Mouse (Mus musculus) forebrain, embryonic 14.5 days (tissue): ENCODE results near the gene Iqcf1. TPM values are rescaled to one million over a fixed set of nuclear protein-coding genes. Genes with fewer than 3 reads are reported as not detected.

Experiments
- ATAC-seq: fragments of 200-750 bp; cut with Nextera tagmentation; 2 replicates; pipeline ENCODE4 v1.8.0; 2017; ENCODE audit warnings: mild to moderate bottlenecking, moderate library complexity
- DNase-seq: peaks from one replicate; pipeline ENCODE4 v3.0.0-alpha.2; 2015; ENCODE audit warnings: low spot score
- H3K27ac ChIP-seq: fragments of 300-500 bp; sonication (generic); 2 replicates; pipeline ENCODE4 v1.5.1; 2014; ENCODE audit warnings: low read depth, mild to moderate bottlenecking, control low read depth, low read length, moderate library complexity
- H3K27me3 ChIP-seq: fragments of 300-500 bp; sonication (generic); replicated peaks from 2 replicates; pipeline ENCODE4 v1.6.1; 2014; ENCODE audit warnings: low read length, control low read depth, mixed read lengths; ENCODE audit not compliant: control insufficient read depth, insufficient read depth
- H3K36me3 ChIP-seq: fragments of 300-500 bp; sonication (generic); 2 replicates; pipeline ENCODE4 v1.6.1; 2014; ENCODE audit warnings: low read length, control low read depth; ENCODE audit not compliant: control insufficient read depth, insufficient read depth
- H3K4me1 ChIP-seq: fragments of 300-500 bp; sonication (generic); 2 replicates; pipeline ENCODE4 v1.6.1; 2014; ENCODE audit warnings: antibody characterized with exemption, low read length, control low read depth; ENCODE audit not compliant: control insufficient read depth, insufficient read depth
- H3K4me2 ChIP-seq: fragments of 300-500 bp; sonication (generic); 2 replicates; pipeline ENCODE4 v1.6.1; 2014; ENCODE audit warnings: mild to moderate bottlenecking, control low read depth, low read length
- H3K4me3 ChIP-seq: fragments of 300-500 bp; sonication (generic); 2 replicates; pipeline ENCODE4 v1.5.1; 2014; ENCODE audit warnings: low read depth, low read length, control low read depth
- H3K9ac ChIP-seq: fragments of 300-500 bp; sonication (generic); 2 replicates; pipeline ENCODE4 v1.6.1; 2014; ENCODE audit warnings: mild to moderate bottlenecking, low read length, control low read depth, moderate library complexity
- H3K9me3 ChIP-seq: fragments of 300-500 bp; sonication (generic); replicated peaks from 2 replicates; pipeline ENCODE4 v1.6.1; 2016; ENCODE audit warnings: low read length, control low read depth, mixed read lengths; ENCODE audit not compliant: control insufficient read depth
- WGBS: fragments of 180-500 bp; shearing (Covaris S2); extraction: QIAGEN DNeasy Blood & Tissue Kit; methylation state at CpG from one replicate; pipeline ENCODE4 v1.1.7; 2014; 5-methylcytosine and 5-hydroxymethylcytosine counted together
- polyA plus RNA-seq: library from polyadenylated mRNA; unstranded; fragments of >200 nt; fragmentation: Nextera tagmentation; extraction: Ambion mirVana; gene quantifications from 2 replicates; pipeline ENCODE4 v1.2.1, GENCODE M21; 2014

Gene Iqcf1
- polyA plus RNA-seq, 1 experiment from 2014 or later = not detected

DNA sequence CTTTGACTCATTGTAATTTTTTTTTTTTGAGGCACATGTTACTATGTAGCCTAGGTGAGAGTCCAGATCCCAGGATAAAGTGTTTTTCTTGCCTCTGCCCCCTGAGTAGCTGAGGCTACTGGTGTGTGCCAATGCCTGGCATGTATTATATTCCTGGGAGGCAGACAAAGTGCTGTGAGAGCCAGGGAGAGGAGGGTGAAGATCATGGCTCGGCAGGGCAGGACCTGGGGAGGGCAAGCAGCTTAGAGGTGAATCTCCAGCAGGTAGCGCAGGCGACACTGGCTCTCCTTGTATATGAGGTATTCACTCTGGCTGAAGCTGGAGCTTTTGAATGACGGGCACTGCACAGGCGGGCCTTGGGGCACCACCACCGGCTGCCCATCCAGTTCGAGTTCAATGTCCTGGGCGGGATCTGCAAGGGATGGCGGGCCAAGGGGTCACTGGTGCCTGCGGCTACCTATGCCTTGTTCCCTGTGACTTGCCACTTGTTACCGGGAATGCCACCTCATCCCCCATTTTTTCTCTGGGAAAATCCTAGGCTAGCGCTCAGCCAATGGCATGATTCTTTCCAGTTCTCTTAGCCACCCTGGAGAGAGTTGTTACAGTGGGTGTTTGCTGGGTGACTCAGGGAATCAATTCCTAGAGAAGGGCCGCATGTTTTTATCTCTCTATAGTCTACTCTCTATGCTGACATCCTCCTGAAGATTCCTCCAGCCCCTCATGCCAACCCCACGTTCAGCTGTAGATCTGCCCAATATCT is 28.6 kb upstream of the Iqcf1 start:
- 65% methylated on average over 14 of the region's 14 CpGs for WGBS
- Histone ChIP-seq H3K4me1 (no peaks in the 10 kb centered on the region), H3K36me3 (no peaks in the 10 kb centered on the region), H3K9me3 (no peaks in the 10 kb centered on the region), H3K27me3 (no peaks in the 10 kb centered on the region), H3K9ac (no peak overlapping the region), H3K4me3 (no peak overlapping the region), H3K4me2 (no peak overlapping the region), H3K27ac (no peak overlapping the region)
- DNase-seq = no peak
- no peak for ATAC-seq

DNA sequence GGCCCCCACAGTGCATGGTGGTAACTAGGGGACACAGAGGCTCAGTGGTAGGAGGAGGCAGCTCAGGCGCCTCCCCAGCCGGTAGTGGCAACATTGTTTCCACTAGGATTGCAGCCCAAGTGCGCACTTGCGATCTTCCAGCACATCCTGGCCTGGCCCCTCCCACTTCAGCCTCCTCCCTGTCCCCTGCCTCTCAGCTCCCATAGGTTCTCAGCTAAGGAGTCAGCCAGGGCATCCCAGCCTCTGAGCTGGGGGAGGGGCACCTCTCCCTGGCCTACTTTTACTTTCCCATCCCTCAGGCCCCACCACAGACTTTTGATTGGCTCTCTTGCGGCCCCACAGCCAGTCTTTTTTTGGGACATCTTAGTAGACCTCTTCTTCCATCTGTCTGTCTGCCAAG is 27.9 kb upstream of the Iqcf1 start:
- 11% methylated on average over 5 of the region's 5 CpGs for WGBS
- Histone ChIP-seq H3K27me3 (no peaks in the 10 kb centered on the region), H3K36me3 (no peaks in the 10 kb centered on the region), H3K4me1 (no peaks in the 10 kb centered on the region), H3K27ac (no peak overlapping the region), H3K9ac (no peak overlapping the region), H3K9me3 (no peaks in the 10 kb centered on the region), H3K4me3 (no peak overlapping the region), H3K4me2 (no peak overlapping the region)
- ATAC-seq = no peak
- no peak for DNase-seq

DNA sequence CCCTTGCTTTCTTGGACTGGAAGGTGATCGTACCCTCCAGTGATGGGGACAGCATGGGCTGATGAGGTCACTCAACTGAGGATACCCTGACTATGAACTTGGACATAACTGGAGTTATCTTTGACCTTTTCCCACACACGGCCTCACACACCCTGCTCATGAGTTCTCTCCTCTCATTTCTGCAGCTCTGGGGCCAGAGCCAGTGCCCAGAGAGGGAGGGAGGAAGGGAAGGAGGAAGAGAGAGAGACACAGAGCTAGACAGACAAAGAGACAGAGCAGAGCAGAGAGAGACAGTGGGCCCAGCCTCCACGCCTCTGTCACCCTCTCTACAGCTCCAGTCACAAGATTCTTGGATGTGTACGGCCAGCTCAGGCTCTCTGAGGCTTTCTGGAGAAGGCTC is 27.4 kb upstream of the Iqcf1 start:
- Histone ChIP-seq H3K27ac (no peak overlapping the region), H3K9ac (no peak overlapping the region), H3K4me3 (no peak overlapping the region), H3K4me1 (no peaks in the 10 kb centered on the region), H3K36me3 (no peaks in the 10 kb centered on the region), H3K4me2 (no peak overlapping the region), H3K9me3 (no peaks in the 10 kb centered on the region), H3K27me3 (no peaks in the 10 kb centered on the region)
- ATAC-seq (no peak), DNase-seq (no peak)
- WGBS = 73% methylated on average over 4 of the region's 4 CpGs

DNA sequence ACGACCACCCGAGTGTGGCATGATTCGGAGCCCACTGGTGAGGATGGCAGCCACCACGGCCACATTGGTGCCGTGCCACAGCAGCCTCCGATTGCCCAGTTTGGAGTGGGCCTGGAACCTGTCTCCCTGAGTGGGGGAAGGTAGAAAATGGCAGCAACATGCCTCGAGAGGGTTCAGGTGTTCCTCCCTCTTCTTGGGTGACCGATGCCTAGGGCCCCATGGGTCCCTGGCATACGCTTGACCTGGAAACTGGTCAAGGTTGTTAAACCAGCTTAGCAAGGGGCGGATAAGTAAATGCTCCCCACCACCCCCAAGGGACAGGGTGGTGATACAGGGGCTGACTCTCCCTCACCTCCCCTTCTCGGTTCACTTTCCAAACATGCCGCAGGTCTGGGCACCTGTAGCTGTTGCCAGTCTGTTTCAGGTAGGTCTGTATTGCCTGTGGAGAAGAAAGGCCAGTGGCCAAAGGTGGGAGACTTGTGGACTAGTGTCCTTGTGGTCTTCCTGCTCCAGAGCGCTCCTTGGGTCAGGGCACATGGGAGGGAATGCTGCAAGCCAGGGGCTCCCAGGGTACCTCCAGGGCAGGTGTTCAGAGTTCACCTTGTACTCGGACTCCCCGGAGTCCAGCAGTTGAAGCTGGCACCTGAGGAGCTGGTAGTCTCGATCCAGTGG is 26.6 kb upstream of the Iqcf1 start:
- Histone ChIP-seq H3K36me3 (no peaks in the 10 kb centered on the region), H3K4me2 (no peak overlapping the region), H3K9me3 (no peaks in the 10 kb centered on the region), H3K4me1 (peaks cover 6% of the 10 kb centered on the region; the same call in 1 of the 2 replicates), H3K27me3 (no peaks in the 10 kb centered on the region), H3K27ac (no peak overlapping the region), H3K4me3 (no peak overlapping the region), H3K9ac (no peak overlapping the region)
- ATAC-seq (no peak), DNase-seq (no peak)
- WGBS = 91% methylated on average over 16 of the region's 16 CpGs

DNA sequence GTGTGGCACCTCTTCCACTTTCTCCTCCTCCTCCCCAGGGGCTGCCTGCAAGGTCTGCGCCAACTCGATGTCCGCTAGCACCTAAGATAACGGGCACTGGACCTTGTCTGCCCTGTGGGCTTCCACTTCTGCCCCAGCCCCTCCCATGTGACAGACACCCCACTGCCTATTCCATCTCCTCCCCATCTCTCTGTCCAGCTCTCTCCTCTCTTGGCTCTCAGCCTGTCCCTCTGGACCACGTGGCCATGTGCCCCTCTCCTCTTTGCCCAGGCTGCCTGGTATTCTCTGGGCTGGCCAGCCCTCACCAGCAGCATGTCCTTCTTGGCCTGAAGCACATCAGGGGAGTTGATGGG is 26.0 kb upstream of the Iqcf1 start:
- H3K36me3 ChIP-seq = no peaks in the 10 kb centered on the region
- H3K4me2 ChIP-seq = no peak overlapping the region
- H3K4me1 ChIP-seq = peaks cover 7% of the 10 kb centered on the region; the same call in 1 of the 2 replicates
- ATAC-seq (no peak), DNase-seq (no peak)
- WGBS = 80% methylated on average over 5 of the region's 5 CpGs
- H3K27me3 ChIP-seq = no peaks in the 10 kb centered on the region
- H3K27ac ChIP-seq = no peak overlapping the region
- no peak overlapping the region for H3K4me3 ChIP-seq
- H3K9ac ChIP-seq = no peak overlapping the region
- H3K9me3 ChIP-seq = no peaks in the 10 kb centered on the region

DNA sequence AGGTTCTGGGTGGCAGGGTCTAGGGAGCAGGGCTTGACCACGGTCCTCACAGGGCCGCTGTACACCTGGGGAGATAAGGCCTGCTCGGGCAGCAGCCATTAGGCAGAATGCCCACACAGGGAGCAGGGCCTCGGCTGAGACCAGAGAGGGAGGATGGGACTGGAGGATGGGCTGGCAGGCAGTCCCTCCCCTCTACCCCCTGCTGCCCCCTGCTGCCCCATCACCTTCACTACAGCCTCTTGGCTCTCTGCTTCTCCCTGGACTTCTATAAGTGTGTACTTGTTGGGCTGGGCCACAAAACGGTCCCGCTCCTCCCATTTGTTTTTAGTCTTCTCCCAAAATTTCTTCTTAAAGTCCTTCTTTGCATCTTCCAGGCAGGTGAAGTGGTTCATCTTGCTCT is 25.3 kb upstream of the Iqcf1 start:
- DNase-seq (peak; percentile 69), ATAC-seq (no peak)
- H3K36me3 ChIP-seq = peaks cover 3% of the 10 kb centered on the region; the same call in 1 of the 2 replicates
- peaks cover 7% of the 10 kb centered on the region; the same call in 1 of the 2 replicates for H3K4me1 ChIP-seq
- no peak overlapping the region for H3K4me3 ChIP-seq
- H3K9me3 ChIP-seq = no peaks in the 10 kb centered on the region
- no peak overlapping the region for H3K9ac ChIP-seq
- no peak overlapping the region for H3K4me2 ChIP-seq
- 3% methylated on average over 6 of the region's 6 CpGs for WGBS
- H3K27me3 ChIP-seq = no peaks in the 10 kb centered on the region
- no peak overlapping the region for H3K27ac ChIP-seq

DNA sequence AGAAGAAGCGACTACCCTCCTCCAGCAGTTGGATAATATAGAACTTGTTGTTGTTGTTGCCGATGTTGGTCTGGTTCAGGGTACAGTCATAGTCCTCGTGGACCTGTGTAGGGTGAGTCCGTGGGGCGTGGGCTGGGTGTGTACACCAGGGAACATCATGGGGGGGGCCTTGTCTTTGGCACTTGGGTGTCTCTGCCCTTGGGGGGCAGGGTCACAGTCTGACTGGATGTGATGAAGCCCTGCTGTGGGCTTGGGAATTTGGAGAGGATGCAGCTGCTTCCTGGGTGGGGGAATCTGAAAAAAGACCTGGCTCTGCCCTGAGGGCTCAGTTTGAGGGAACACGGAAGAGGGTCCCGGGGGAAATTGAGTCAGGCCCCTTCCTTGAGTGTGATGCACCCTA is 24.7 kb upstream of the Iqcf1 start:
- H3K4me3 ChIP-seq = no peak overlapping the region
- no peak overlapping the region for H3K9ac ChIP-seq
- WGBS = 61% methylated on average over 7 of the region's 7 CpGs
- ATAC-seq (no peak), DNase-seq (no peak)
- no peaks in the 10 kb centered on the region for H3K27me3 ChIP-seq
- H3K9me3 ChIP-seq = no peaks in the 10 kb centered on the region
- H3K27ac ChIP-seq = no peak overlapping the region
- peaks cover 7% of the 10 kb centered on the region; the same call in 1 of the 2 replicates for H3K4me1 ChIP-seq
- H3K4me2 ChIP-seq = no peak overlapping the region
- H3K36me3 ChIP-seq = peaks cover 4% of the 10 kb centered on the region; the same call in 1 of the 2 replicates

DNA sequence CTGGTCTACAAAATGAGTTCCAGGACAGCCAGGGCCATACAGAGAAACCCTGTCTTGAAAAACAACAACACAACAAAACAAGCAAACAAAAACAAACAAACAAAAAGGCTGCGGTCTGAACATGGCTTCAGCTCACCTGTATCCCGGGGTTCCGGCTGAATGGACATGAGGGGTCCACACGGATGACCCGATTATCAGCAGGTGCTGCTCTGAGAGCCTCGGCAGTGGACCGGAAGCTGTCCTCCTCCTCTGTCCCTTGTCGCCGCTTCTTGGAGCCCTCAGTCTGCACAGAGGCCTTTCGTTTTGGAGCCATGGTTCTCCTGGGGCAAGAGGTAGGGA is 24.1 kb upstream of the Iqcf1 start, which contains the start of gene Rrp9:
Gene Rrp9 (plus strand): TSS at position 301 of the 339 bp plus-strand sequence.
- Histone ChIP-seq H3K36me3 (peaks cover 10% of the 10 kb centered on the region), H3K4me1 (peaks cover 7% of the 10 kb centered on the region; the same call in 1 of the 2 replicates), H3K4me2 (peak within 1 kb of the TSS; percentile 33), H3K27ac (no peak within 1 kb of the TSS), H3K9ac (no peak within 1 kb of the TSS), H3K4me3 (no peak within 1 kb of the TSS), H3K27me3 (no peaks in the 10 kb centered on the region), H3K9me3 (no peaks in the 10 kb centered on the region)
- ATAC-seq (no peak), DNase-seq (no peak)
- 88% methylated on average over 10 of the region's 10 CpGs for WGBS
